Mouse (Mus musculus) splenic B cell, adult 2 months (primary cell): ENCODE data around the gene Borcs5.
A peak's percentile ranks its signal among the peaks of the same experiment; 100 is the strongest.

Experiments used
- DNase-seq: peaks from one replicate; pipeline ENCODE4 v3.0.0-alpha.2; 2011; ENCODE audit warnings: low read depth, low spot score
- H3K27me3 ChIP-seq: 2 replicates; pipeline ENCODE4 v1.6.1; 2012; ENCODE audit warnings: mild to moderate bottlenecking, low read length, moderate library complexity, mixed read lengths; ENCODE audit not compliant: control insufficient read depth, poor library complexity, insufficient read depth, severe bottlenecking
- H3K36me3 ChIP-seq: 2 replicates; pipeline ENCODE4 v1.6.1; 2012; ENCODE audit warnings: mild to moderate bottlenecking, low read length, moderate library complexity, mixed read lengths; ENCODE audit not compliant: control insufficient read depth, poor library complexity, insufficient read depth, severe bottlenecking

Gene Borcs5

DNA sequence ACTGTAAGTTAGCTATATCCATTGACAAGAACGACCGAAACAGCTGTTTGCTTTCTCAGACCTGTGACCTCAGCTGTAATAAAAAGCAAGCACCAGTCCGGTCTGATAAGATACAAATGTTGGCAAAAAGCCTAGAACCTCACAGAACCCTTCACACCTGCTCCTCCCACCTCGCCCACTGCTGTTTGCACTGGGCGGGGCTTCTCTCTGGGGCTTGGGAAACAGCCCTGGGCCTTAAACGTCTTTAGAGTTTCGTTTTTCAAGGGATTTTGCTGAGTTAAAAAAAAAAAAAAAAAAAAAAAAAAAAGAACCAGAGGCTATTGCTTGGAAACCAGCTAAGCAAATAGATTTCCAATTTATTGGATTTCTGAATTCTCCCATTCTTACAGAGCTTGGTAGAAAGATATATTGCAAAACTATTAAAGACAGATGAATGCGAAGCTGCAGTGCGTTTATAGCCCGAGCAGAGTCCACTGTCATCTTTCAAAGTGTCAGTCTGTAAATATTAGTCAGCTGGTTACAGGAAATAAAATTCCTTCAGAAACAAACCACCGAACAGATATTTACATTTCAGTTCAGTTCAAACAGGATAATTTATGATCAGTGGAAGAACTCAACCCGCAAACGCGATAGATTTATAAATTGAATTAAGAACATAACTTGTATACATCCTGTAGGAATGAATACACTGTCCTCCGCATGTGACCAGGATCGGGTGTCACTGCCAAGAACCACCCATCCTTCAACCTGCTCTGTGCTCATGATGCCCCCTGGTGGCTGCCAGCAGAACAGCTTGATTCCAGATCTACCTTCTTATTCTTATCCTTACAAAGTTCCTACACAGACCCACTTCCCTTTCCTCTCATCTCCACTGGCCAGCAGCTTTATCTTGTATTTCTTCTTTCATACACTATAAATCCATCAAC lies 24.3 kb upstream of the Borcs5 start:
- DNase-seq, result peak; percentile 76
- H3K27me3 ChIP-seq, result no peaks in the 10 kb centered on the region

DNA sequence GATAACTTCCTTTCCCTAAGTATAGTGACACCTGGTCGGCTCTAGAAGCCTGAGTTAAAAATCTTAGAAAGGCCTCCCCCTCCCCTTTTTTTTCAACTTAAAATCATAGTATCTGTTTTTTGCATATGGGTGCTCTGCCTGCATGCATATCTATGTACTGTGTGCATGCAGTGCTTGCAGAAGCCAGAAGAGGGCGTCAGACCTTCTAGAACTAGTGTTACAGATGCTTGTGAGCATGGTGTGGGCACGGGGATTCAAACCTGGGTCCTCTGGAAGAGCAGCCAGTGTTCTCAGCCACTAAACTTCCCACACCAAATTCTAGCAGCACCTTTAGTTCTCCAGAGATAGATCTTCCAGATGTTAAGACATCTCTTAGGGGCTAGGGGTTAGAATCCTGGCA lies 21.7 kb upstream of the Borcs5 start:
- H3K27me3 ChIP-seq, result no peaks in the 10 kb centered on the region
- no peak for DNase-seq
- H3K36me3 ChIP-seq, result no peaks in the 10 kb centered on the region

More for the DNA sequence above, 24.3 kb upstream of the Borcs5 start:
- no peaks in the 10 kb centered on the region for H3K36me3 ChIP-seq

DNA sequence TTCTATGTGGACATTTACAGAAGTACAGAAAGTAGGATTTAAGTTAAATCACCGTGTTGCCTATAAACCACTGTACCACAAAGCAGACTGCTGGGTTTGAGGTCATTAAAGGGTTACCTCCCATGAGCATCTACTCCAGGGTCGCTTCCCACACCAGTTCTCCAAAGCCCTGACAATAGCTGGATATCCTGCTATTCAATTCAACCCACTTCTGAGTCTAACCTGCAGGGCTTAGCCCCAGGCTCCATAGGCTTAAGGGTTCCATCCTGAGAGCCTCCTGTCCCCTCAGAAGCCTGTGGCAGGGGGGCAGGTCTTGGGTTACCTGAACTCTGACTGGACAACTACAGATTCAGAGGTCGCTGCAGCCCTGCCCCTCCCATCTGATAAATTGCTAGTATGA lies 19.2 kb upstream of the Borcs5 start:
- DNase-seq, result no peak
- H3K36me3 ChIP-seq, result no peaks in the 10 kb centered on the region
- H3K27me3 ChIP-seq, result no peaks in the 10 kb centered on the region

DNA sequence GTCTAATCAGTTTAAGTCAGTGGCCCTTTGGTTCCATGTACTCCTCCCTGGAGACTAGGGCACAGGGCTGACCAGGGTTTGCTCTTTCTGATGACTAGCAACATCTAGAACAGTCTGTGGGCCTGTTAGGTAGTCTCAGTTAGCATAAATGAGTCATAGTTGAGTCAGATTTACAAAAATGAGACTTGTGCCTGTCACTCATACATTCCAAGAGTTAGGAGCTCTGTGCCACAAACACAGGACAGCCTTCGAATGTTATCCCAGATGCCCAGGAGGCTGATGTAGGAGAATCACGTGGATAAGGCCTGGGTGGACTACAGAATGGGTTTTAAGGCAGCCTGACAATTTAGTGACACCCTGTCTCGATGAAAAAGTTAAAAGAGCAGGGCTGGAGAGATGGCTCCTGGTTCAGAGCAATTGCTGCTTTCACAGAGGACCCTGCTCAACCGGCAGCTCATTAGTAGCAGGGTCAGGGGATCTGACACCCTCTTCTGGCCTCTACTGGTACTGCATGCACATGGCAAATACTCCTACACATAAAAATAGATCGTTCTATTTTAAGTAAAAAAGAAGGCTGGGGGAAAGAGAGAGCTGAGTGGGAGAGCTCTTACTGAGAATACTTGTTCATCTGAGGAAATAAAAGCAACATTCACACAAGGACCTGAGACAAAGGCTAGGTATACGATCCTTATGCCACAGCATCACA lies 18.3 kb upstream of the Borcs5 start:
- DNase-seq, result peak; percentile 35
- no peaks in the 10 kb centered on the region for H3K36me3 ChIP-seq
- no peaks in the 10 kb centered on the region for H3K27me3 ChIP-seq

DNA sequence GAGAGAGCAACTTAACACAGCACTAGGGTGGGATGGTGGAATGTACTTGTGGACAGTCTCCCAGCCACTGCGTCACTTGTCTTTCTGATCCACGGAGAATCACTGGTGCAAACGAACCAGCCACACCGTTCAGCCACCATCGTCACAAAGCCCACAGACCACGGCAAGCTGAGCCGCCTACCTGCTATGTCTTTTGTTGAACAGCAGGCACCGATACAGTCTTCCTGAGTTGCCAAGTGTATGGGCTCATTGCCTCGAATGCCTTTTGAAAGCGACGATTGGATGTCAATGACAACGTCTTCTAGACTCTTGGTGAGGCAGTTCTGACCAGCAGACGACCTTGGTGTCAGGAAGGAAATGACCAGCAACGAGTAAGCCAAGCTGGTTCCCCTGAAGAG lies 17.8 kb upstream of the Borcs5 start:
- H3K36me3 ChIP-seq, result no peaks in the 10 kb centered on the region
- H3K27me3 ChIP-seq, result no peaks in the 10 kb centered on the region
- DNase-seq, result no peak

DNA sequence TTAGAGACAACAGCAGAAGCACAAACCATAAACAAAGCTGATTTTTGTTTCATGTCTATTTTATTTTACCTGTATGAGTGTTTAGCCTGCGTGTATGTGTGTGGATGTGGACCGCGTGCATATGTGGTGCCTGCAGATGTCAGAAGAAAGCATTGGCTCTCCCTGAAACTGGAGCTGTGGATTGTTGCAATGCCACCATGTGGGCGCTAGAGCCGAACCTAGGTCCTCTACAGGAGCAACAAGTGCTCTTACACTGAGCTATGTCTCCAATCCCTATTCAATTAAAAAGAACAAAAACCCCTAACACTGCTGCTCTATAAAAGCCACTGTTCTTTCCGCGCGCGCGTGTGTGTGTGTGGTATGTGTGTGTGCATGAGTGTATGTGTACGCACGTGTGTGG lies 13.9 kb upstream of the Borcs5 start:
- DNase-seq, result no peak
- no peaks in the 10 kb centered on the region for H3K36me3 ChIP-seq
- no peaks in the 10 kb centered on the region for H3K27me3 ChIP-seq

DNA sequence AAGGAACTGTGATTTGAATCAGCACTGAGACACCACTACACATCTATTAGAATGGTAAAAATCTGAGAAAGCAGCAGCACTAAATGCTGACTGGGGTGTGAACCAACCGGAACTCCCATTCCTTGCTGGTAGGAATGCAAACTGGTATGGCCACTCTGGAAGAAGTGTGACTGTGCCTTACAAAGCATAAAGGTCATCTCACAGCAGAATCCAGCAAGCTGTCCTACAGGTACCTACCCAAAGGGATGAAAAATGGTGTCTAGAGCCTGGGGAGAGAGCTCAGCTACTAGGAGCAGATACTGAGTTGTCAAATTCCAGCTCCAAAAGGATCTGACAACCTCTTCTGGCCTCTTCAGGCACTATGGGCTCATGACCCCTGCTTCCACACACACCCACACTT lies 12.7 kb upstream of the Borcs5 start:
- H3K27me3 ChIP-seq, result no peaks in the 10 kb centered on the region
- DNase-seq, result no peak
- no peaks in the 10 kb centered on the region for H3K36me3 ChIP-seq

DNA sequence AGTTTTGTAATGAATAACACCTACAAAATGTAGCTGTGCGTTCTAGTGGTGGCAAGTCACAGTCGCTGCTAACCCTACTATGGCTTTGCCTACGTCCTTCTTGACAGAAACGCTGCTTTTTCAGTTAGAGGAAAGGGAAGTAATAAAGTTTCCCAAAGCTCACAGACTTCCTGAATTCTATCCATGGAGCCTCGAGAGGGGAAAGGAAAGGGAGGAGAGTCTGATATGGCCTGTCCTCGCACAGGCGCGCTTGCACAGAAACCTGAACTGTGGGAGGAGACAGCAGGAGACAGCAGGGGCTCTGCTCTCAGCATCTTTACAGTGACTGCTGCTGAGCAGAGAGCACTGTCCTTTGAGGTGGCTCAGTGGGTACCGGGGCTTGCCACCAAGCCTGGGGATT lies 8.9 kb upstream of the Borcs5 start:
- H3K27me3 ChIP-seq, result no peaks in the 10 kb centered on the region
- DNase-seq, result no peak
- H3K36me3 ChIP-seq, result no peaks in the 10 kb centered on the region

DNA sequence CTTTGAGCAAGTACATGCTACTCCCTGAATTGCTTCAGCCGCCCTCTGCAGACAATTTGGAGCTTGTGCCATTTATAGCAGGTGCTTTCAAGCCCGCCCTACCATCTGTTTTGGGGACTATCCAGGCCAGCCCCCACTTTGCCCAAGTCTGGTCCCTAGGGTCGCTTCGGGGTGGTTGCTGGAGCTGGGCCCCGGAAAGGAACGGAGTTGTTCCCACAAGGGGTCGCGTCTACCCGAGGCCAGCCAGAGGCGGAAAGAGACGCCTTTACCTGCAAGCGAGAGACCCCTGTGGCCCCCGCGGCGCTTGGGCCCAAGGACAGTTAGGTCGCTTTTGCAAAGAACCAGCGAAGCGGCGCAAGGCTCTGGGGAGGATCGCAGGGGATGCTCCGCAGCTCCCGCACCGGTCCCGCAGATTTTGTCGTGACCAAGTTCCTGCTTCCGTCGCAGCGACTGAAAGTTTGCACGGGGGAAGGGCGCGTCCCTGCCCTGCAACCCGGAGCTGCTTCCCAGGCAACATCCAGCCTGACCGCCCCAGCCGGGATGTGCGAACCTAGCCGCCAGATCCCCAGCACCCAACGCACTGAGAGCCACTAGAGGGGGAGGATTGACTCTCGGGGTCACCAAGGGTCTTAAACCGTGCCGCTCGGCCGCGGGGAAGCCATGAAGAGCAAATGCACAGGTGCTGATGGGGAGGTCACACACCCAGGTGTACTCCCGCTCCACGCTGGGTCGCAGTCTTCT lies 7.2 kb upstream of the Borcs5 start, which contains the start of gene Mansc1:
TSS of gene Mansc1 (minus strand) at position 542 of the 741 bp plus-strand sequence.
- DNase-seq, result peak; percentile 26
- no peaks in the 10 kb centered on the region for H3K27me3 ChIP-seq
- H3K36me3 ChIP-seq, result no peaks in the 10 kb centered on the region

DNA sequence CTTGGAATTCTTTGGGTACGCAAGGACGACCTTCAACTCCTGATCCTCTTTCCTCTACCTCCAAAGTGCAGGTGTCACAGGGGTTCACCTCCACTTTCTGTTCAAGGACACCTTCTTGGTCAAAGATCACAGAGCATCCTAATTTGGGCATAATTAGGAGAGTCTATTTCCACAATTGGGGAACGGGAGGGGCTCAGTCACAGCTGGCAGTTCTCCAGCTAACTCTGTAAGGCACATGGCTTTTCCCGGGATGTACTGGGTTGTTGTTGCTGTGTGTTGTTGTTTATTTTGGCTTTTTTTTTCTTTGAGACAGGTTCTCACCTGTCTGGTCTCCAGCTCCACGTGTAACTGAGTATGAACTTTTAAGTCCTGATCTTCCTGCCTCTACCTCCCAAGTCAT lies 6.6 kb upstream of the Borcs5 start:
- no peak for DNase-seq
- H3K27me3 ChIP-seq, result no peaks in the 10 kb centered on the region
- H3K36me3 ChIP-seq, result no peaks in the 10 kb centered on the region

DNA sequence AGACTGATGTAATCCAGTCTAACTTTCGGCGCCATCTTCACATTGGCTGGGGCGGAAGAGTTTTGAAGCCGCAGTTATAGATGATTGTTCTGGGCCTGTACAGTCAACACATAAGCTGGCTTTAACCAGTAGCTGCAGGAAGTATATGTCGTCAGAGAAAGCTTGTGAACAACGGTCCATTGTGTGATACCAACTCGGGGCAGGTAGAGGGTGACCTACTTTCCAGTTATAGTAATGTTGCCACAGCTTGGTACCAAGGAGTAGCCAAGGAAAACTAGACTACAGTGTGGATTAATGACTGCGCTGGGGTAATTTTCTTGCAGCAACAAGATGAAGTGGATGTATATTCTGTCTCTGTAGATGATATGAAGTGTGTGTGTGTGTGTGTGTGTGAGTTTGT lies 5.8 kb upstream of the Borcs5 start:
- DNase-seq, result no peak
- Histone ChIP-seq H3K27me3 (no peaks in the 10 kb centered on the region), H3K36me3 (no peaks in the 10 kb centered on the region)

DNA sequence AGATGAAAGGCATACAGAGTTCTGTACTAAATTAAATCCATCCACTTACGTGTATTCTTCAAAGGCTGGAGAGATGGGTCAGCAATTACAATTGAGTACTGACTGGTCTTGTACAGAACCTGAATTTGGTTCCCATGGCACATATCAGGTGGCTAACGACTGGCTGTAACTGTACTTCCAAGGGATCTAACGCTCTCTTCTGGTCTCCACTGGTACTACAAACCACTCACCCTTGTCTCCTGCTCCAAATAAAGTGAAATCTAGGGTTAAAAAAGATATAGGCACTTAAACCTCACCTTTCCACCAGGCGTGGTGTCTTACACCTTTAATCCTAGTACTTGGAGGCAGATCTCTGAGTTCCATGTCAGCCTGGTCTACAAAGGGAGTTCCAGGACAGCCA lies 2.8 kb upstream of the Borcs5 start:
- DNase-seq, result no peak
- H3K27me3 ChIP-seq, result no peaks in the 10 kb centered on the region
- no peaks in the 10 kb centered on the region for H3K36me3 ChIP-seq

DNA sequence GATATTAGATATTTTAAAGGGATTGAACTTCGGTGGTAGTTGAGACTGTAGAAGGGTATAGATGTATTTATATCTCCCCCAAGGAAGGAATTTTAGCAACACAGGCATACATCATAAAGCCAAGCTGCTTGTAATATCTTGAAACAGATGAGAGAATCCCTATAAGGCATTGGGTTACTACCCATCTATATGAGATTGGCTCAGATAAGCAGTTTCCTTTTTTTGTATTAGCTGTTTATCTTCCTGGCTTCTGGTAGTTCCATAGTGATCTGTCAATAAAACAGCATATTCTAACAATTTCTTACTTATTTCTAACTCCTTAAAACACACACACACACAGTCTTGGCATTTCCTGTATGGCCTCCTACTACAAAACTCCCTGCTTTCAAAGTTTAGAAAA lies 590 bp downstream of the Borcs5 start:
- Histone ChIP-seq H3K36me3 (no peaks in the 10 kb centered on the region), H3K27me3 (no peaks in the 10 kb centered on the region)
- no peak for DNase-seq

DNA sequence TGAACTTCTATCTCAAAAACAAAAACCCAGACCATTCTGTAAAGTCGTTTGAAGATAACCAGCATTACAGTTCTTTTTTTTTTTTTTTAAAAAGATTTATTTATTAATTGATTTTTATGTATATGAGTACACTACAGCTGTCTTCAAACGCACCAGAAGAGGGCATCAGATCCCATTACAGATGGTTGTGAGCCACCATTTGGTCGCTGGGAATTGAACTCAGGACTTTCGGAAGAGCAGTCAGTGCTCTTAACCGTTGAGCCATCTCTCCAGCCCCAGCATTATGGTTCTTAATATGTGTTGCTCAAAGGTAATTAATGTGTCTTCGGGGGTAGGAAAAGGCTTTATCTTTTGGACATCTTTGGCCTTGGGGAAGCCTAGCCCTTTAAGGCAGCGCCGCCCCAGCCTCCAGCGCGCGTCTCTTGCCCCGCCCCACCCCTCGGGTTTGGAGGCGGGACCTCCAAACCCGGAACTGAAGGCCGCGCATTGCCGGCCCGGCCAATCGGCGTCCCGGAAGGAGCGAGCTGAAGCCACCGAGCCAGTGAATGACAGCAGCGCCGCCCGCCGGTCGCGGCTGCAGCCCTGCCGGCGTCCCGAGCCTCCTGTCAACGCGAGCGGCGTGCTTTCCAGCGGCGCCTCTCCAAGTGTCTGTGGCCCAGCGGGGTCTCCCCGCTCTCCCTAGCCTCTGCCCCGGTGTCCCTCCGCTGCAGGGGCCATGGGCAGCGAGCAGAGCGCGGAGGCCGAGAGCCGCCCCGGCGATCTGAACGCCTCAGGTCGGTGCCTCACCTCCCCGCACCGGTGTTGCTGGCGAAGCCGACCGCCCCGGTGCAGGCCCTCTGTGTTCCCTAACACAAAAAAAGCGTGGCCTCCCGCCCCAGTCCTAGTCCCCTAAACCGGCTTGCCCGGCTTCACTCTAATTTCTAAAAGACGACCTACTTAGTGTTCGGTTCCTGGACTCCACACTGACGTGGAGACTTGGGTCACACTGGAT lies 1.5 kb downstream of the Borcs5 start:
- DNase-seq, result peak; percentile 96
- no peaks in the 10 kb centered on the region for H3K27me3 ChIP-seq
- H3K36me3 ChIP-seq, result no peaks in the 10 kb centered on the region; the same call in 1 of the 2 replicates
